ENCODE assay signal across 8 mouse cellular contexts in the genomic region with DNA sequence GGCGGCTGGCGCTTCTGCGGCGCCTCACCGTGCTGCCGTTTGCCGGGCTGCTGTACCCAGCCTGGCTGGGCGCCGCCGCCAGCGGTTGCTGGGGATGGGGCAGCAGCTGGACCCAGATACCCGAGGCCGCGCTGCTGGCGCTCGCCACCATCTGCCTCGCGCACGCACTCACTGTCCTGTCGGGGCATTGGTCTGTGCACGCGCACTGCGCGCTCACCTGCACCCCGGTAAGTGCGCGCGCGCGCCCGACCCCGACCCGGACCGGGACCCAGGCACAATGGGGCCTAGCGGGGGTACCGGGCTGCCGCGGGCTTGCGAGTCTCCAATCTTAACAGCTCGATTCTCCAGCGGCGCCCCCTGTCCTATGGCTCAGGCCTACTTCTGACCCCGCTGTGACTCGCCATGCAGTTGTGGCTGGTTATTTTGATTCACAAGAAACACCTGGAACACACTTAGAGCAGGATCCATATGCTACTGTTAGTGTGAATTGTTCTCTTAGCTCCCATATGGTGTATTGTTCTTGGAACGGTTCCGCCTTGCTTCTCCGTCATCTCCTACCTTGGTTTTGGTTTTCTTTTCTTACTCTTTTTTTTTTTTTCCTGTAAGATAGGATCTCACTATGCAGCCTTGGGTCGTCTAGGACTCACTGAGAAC. TPM values are rescaled to one million over a fixed set of nuclear protein-coding genes. Genes with fewer than 3 reads are reported as not detected.
DNase-seq lines count a peak whose midpoint lies in the region; ATAC-seq and TF ChIP-seq lines count a peak whose summit lies in the region.

No protein-coding gene starts in this region.

- no peaks in the 10 kb centered on the region for H3K27me3 ChIP-seq in heart, embryonic 13.5 days (replicated peaks)
- no peaks in the 10 kb centered on the region for H3K27me3 ChIP-seq in MEL (ENCODE audit: control insufficient read depth in 1 of 2, insufficient read depth in 2 of 2, low read length in 2 of 2)
- H3K27me3 ChIP-seq in hindbrain, embryonic 14.5 days (ENCODE audit: control insufficient read depth, insufficient read depth, low read length) = no peaks in the 10 kb centered on the region
- H3K27me3 ChIP-seq in liver, embryonic 13.5 days = no peaks in the 10 kb centered on the region
- no peaks in the 10 kb centered on the region for H3K27me3 ChIP-seq in neural tube, embryonic 11.5 days (ENCODE audit: control insufficient read depth, insufficient read depth, low read length)

- peaks cover 35% of the 10 kb centered on the region for H3K36me3 ChIP-seq in heart, embryonic 13.5 days
- peaks cover 0 to 14% of the 10 kb centered on the region in 2 experiments for H3K36me3 ChIP-seq in MEL (ENCODE audit: control insufficient read depth in 1 of 2, insufficient read depth in 2 of 2, low read length in 2 of 2)
- peaks cover 33% of the 10 kb centered on the region for H3K36me3 ChIP-seq in hindbrain, embryonic 14.5 days (replicated peaks; ENCODE audit: control insufficient read depth, insufficient read depth)
- H3K36me3 ChIP-seq in liver, embryonic 13.5 days = peaks cover 33% of the 10 kb centered on the region
- H3K36me3 ChIP-seq in neural tube, embryonic 11.5 days (ENCODE audit: control insufficient read depth, insufficient read depth, low read length) = peaks cover 12% of the 10 kb centered on the region

- TF ChIP-seq RAD21 in MEL (IDR thresholded peaks at IDR 0.05; ENCODE audit: low read depth, low read length) = no peak

- H3K4me1 ChIP-seq in heart, embryonic 13.5 days = peaks cover 25% of the 10 kb centered on the region
- H3K4me1 ChIP-seq in MEL (ENCODE audit: control insufficient read depth in 1 of 2, insufficient read depth in 2 of 2, low read length in 2 of 2) = peaks cover 4 to 15% of the 10 kb centered on the region in 2 experiments
- peaks cover 16% of the 10 kb centered on the region for H3K4me1 ChIP-seq in hindbrain, embryonic 14.5 days (replicated peaks; ENCODE audit: control insufficient read depth, insufficient read depth, low read length)
- H3K4me1 ChIP-seq in liver, embryonic 13.5 days (replicated peaks) = peaks cover 34% of the 10 kb centered on the region
- peaks cover 13% of the 10 kb centered on the region; the same call in 1 of the 2 replicates for H3K4me1 ChIP-seq in neural tube, embryonic 11.5 days (ENCODE audit: control insufficient read depth, insufficient read depth, low read length)

- no peak for DNase-seq in heart, postnatal 36 days
- DNase-seq in MEL (ENCODE audit: low read depth, low spot score) = peak; percentile 64
- peak; percentile 63 for DNase-seq in embryo, embryonic 9.5 days (ENCODE audit: extremely low spot score)
- DNase-seq in hindbrain, embryonic 14.5 days (ENCODE audit: low spot score) = no peak
- DNase-seq in liver, embryonic 13.5 days = peak; percentile 36
- peak; percentile 56 for DNase-seq in neural tube, embryonic 11.5 days (ENCODE audit: low spot score)
- DNase-seq in natural killer cell, adult 2 months (ENCODE audit: low spot score in 2 of 2) = no peak

- intact Hi-C loops in heart, postnatal 36 days (cut with DNase I) = loop anchor here (1.0 kb wide), 1 partner anchor 17 kb away; the partner anchor contains the start of gene Gm20422

- H3K4me3 ChIP-seq in heart, embryonic 13.5 days = peak overlapping the region; percentile 100
- peak overlapping the region; percentile 67 to 73 for H3K4me3 ChIP-seq in MEL (ENCODE audit: control insufficient read depth in 1 of 2, insufficient read depth in 1 of 2, low read depth in 2 of 2, low read length in 2 of 2)
- peak overlapping the region; percentile 97 for H3K4me3 ChIP-seq in hindbrain, embryonic 14.5 days (replicated peaks; ENCODE audit: low read length)
- peak overlapping the region; percentile 100 for H3K4me3 ChIP-seq in liver, embryonic 13.5 days (replicated peaks)
- H3K4me3 ChIP-seq in neural tube, embryonic 11.5 days (ENCODE audit: low read depth, low read length) = peak overlapping the region; percentile 82

- no peaks in the 10 kb centered on the region for H3K9me3 ChIP-seq in heart, embryonic 13.5 days
- no peaks in the 10 kb centered on the region for H3K9me3 ChIP-seq in MEL (replicated peaks; ENCODE audit: insufficient read depth, low read length)
- no peaks in the 10 kb centered on the region for H3K9me3 ChIP-seq in hindbrain, embryonic 14.5 days (ENCODE audit: control insufficient read depth, low read length)
- no peaks in the 10 kb centered on the region for H3K9me3 ChIP-seq in liver, embryonic 13.5 days (replicated peaks)
- H3K9me3 ChIP-seq in neural tube, embryonic 11.5 days (ENCODE audit: control insufficient read depth, low read length) = no peaks in the 10 kb centered on the region

- H3K27ac ChIP-seq in heart, embryonic 13.5 days (replicated peaks) = peak overlapping the region; percentile 91
- peak overlapping the region; percentile 90 for H3K27ac ChIP-seq in MEL (ENCODE audit: control insufficient read depth, low read depth, low read length)
- peak overlapping the region; percentile 86 for H3K27ac ChIP-seq in hindbrain, embryonic 14.5 days
- H3K27ac ChIP-seq in liver, embryonic 13.5 days = peak overlapping the region; percentile 98
- no peak overlapping the region; the same call in 1 of the 2 replicates for H3K27ac ChIP-seq in neural tube, embryonic 11.5 days (ENCODE audit: low read depth, low read length)

- H3K79me2 ChIP-seq in MEL (ENCODE audit: control insufficient read depth, insufficient read depth, low read length, poor library complexity) = peaks cover 31% of the 10 kb centered on the region

- peak overlapping the region; percentile 88 for H3K4me2 ChIP-seq in heart, embryonic 13.5 days
- H3K4me2 ChIP-seq in hindbrain, embryonic 14.5 days (replicated peaks) = peak overlapping the region; percentile 61
- H3K4me2 ChIP-seq in liver, embryonic 13.5 days = peak overlapping the region; percentile 89
- peak overlapping the region; percentile 74 for H3K4me2 ChIP-seq in neural tube, embryonic 11.5 days (ENCODE audit: low read depth)

- no peak for TF ChIP-seq POLR2A in MEL (IDR thresholded peaks at IDR 0.05; ENCODE audit: control insufficient read depth in 1 of 2, insufficient read depth in 1 of 2, low read depth in 1 of 2, low read length in 2 of 2, poor library complexity in 1 of 2)

- TF ChIP-seq CTCF in MEL (IDR thresholded peaks at IDR 0.05 in 2 of 3, conservative IDR thresholded peaks at IDR 0.05 in 1 of 3; ENCODE audit: control insufficient read depth in 1 of 3, insufficient read depth in 1 of 3, low read depth in 2 of 3, low read length in 3 of 3, poor library complexity in 1 of 3, severe bottlenecking in 1 of 3) = 0 out of 6 replicates have a peak, but pooled peaks of 1 of the 3 experiments have one; percentile 2

- no peak for TF ChIP-seq EP300 in MEL (IDR thresholded peaks at IDR 0.05; ENCODE audit: low read depth in 1 of 2, low read length in 2 of 2)

- WGBS in heart, embryonic 13.5 days = under 1% methylated on average over 48 of the region's 48 CpGs
- WGBS in hindbrain, embryonic 14.5 days = under 1% methylated on average over 48 of the region's 48 CpGs
- under 1% methylated on average over 48 of the region's 48 CpGs for WGBS in liver, embryonic 13.5 days (ENCODE audit: insufficient replicate concordance)
- WGBS in neural tube, embryonic 11.5 days = under 1% methylated on average over 46 of the region's 48 CpGs

- ATAC-seq in heart, embryonic 13.5 days (ENCODE audit: extremely low read depth, insufficient number of reproducible peaks, low FRiP score, low TSS enrichment) = peak; percentile 47
- ATAC-seq in hindbrain, embryonic 14.5 days (ENCODE audit: low FRiP score) = peak; percentile 78; the same call in 1 of the 2 replicates
- ATAC-seq in liver, embryonic 13.5 days (ENCODE audit: low read depth) = peak; percentile 57
- peak; percentile 76 for ATAC-seq in neural tube, embryonic 11.5 days (ENCODE audit: insufficient read depth, low FRiP score, low TSS enrichment)

- peak overlapping the region; percentile 98 for H3K9ac ChIP-seq in heart, embryonic 13.5 days
- H3K9ac ChIP-seq in MEL (ENCODE audit: control insufficient read depth, low read depth, low read length, poor library complexity, severe bottlenecking) = peak overlapping the region; percentile 93
- H3K9ac ChIP-seq in hindbrain, embryonic 14.5 days = peak overlapping the region; percentile 98
- peak overlapping the region; percentile 96 for H3K9ac ChIP-seq in liver, embryonic 13.5 days
- H3K9ac ChIP-seq in neural tube, embryonic 11.5 days (ENCODE audit: low read length) = peak overlapping the region; percentile 95

RNA-seq across cellular contexts. Expression of gene Zfp866, which starts 0.6 kb away (rescaled TPM):
- 15.1 and 16.6 TPM in 2 replicates for polyA plus RNA-seq in heart, embryonic 13.5 days (2015; fragmentation: Nextera tagmentation; extraction: Ambion mirVana)
- total RNA-seq in heart, postnatal 36 days (2021) = 10 to 100 TPM; 14.4 to 16.2 TPM
- 10.5 and 12.3 TPM in 2 replicates for total RNA-seq in MEL (2012; rRNA removed)
- 10 to 100 TPM in 1 of 2 experiments, not detected in 1; 11.7 TPM for polyA plus RNA-seq in MEL (2012; ENCODE audit: insufficient read depth in 1 of 2, insufficient read length in 2 of 2, low read depth in 1 of 2, low replicate concordance in 2 of 2, missing spikeins in 1 of 2)
- polyA plus RNA-seq in hindbrain, embryonic 14.5 days (2014; fragmentation: Nextera tagmentation; extraction: Ambion mirVana) = 40.3 and 40.5 TPM in 2 replicates
- 7.2 and 8.3 TPM in 2 replicates for polyA plus RNA-seq in liver, embryonic 13.5 days (2015; fragmentation: Nextera tagmentation; extraction: Ambion mirVana)
- 39.5 and 42.0 TPM in 2 replicates for polyA plus RNA-seq in neural tube, embryonic 11.5 days (2014; fragmentation: Nextera tagmentation; extraction: Ambion mirVana)

RNA-seq across cellular contexts. Expression of gene Atp13a1, which starts 0.6 kb away (rescaled TPM):
- 25.3 and 27.4 TPM in 2 replicates for polyA plus RNA-seq in heart, embryonic 13.5 days (2015; fragmentation: Nextera tagmentation; extraction: Ambion mirVana)
- 10 to 100 TPM; 14.1 to 14.4 TPM for total RNA-seq in heart, postnatal 36 days (2021)
- total RNA-seq in MEL (2012; rRNA removed) = 50.9 and 52.4 TPM in 2 replicates
- polyA plus RNA-seq in MEL (2012; ENCODE audit: insufficient read depth in 1 of 2, insufficient read length in 2 of 2, low read depth in 1 of 2, low replicate concordance in 2 of 2, missing spikeins in 1 of 2) = 10 to 100 TPM in 1 of 2 experiments, not detected in 1; 83.7 TPM
- 47.8 and 48.3 TPM in 2 replicates for polyA plus RNA-seq in hindbrain, embryonic 14.5 days (2014; fragmentation: Nextera tagmentation; extraction: Ambion mirVana)
- polyA plus RNA-seq in liver, embryonic 13.5 days (2015; fragmentation: Nextera tagmentation; extraction: Ambion mirVana) = 20.1 and 22.0 TPM in 2 replicates
- 47.7 and 50.1 TPM in 2 replicates for polyA plus RNA-seq in neural tube, embryonic 11.5 days (2014; fragmentation: Nextera tagmentation; extraction: Ambion mirVana)

RNA-seq across cellular contexts. Expression of gene Gm20422, which starts 16.9 kb away (rescaled TPM):
- polyA plus RNA-seq in heart, embryonic 13.5 days (2015; fragmentation: Nextera tagmentation; extraction: Ambion mirVana) = 0.32 and 1.2 TPM in 2 replicates
- total RNA-seq in heart, postnatal 36 days (2021) = 1 to 10 TPM in 1 of 2 experiments, not detected in 1; 1.3 TPM
- 0.46 TPM in 1 of 2 replicates, not detected in the other for total RNA-seq in MEL (2012; rRNA removed)
- polyA plus RNA-seq in MEL (2012; ENCODE audit: insufficient read depth in 1 of 2, insufficient read length in 2 of 2, low read depth in 1 of 2, low replicate concordance in 2 of 2, missing spikeins in 1 of 2) = not detected
- polyA plus RNA-seq in hindbrain, embryonic 14.5 days (2014; fragmentation: Nextera tagmentation; extraction: Ambion mirVana) = 1.0 and 1.7 TPM in 2 replicates
- polyA plus RNA-seq in liver, embryonic 13.5 days (2015; fragmentation: Nextera tagmentation; extraction: Ambion mirVana) = 0.28 and 0.63 TPM in 2 replicates
- polyA plus RNA-seq in neural tube, embryonic 11.5 days (2014; fragmentation: Nextera tagmentation; extraction: Ambion mirVana) = 0.36 TPM in 1 of 2 replicates, not detected in the other

RNA-seq across cellular contexts. Expression of gene Gmip, which starts 16.9 kb away (rescaled TPM):
- 6.9 and 7.6 TPM in 2 replicates for polyA plus RNA-seq in heart, embryonic 13.5 days (2015; fragmentation: Nextera tagmentation; extraction: Ambion mirVana)
- 1 to 10 TPM; 5.4 to 5.6 TPM for total RNA-seq in heart, postnatal 36 days (2021)
- 21.8 and 26.0 TPM in 2 replicates for total RNA-seq in MEL (2012; rRNA removed)
- 10 to 100 TPM in 1 of 2 experiments, not detected in 1; 52.4 TPM for polyA plus RNA-seq in MEL (2012; ENCODE audit: insufficient read depth in 1 of 2, insufficient read length in 2 of 2, low read depth in 1 of 2, low replicate concordance in 2 of 2, missing spikeins in 1 of 2)
- polyA plus RNA-seq in hindbrain, embryonic 14.5 days (2014; fragmentation: Nextera tagmentation; extraction: Ambion mirVana) = 22.1 and 27.7 TPM in 2 replicates
- polyA plus RNA-seq in liver, embryonic 13.5 days (2015; fragmentation: Nextera tagmentation; extraction: Ambion mirVana) = 4.7 and 5.0 TPM in 2 replicates
- 10.9 and 14.2 TPM in 2 replicates for polyA plus RNA-seq in neural tube, embryonic 11.5 days (2014; fragmentation: Nextera tagmentation; extraction: Ambion mirVana)

RNA-seq across cellular contexts. Expression of gene Lpar2, which starts 30.7 kb away (rescaled TPM):
- polyA plus RNA-seq in heart, embryonic 13.5 days (2015; fragmentation: Nextera tagmentation; extraction: Ambion mirVana) = 0.32 and 0.34 TPM in 2 replicates
- total RNA-seq in heart, postnatal 36 days (2021) = under 1 TPM; 0.16 to 0.42 TPM
- total RNA-seq in MEL (2012; rRNA removed) = 0.77 and 0.85 TPM in 2 replicates
- polyA plus RNA-seq in MEL (2012; ENCODE audit: insufficient read depth in 1 of 2, insufficient read length in 2 of 2, low read depth in 1 of 2, low replicate concordance in 2 of 2, missing spikeins in 1 of 2) = 1 to 10 TPM in 1 of 2 experiments, not detected in 1; 2.8 TPM
- polyA plus RNA-seq in hindbrain, embryonic 14.5 days (2014; fragmentation: Nextera tagmentation; extraction: Ambion mirVana) = 0.99 and 1.6 TPM in 2 replicates
- 0.07 and 0.09 TPM in 2 replicates for polyA plus RNA-seq in liver, embryonic 13.5 days (2015; fragmentation: Nextera tagmentation; extraction: Ambion mirVana)
- polyA plus RNA-seq in neural tube, embryonic 11.5 days (2014; fragmentation: Nextera tagmentation; extraction: Ambion mirVana) = 0.73 and 1.2 TPM in 2 replicates

Comparison
In these comparisons a context has a peak if more than half of its experiments do, and no peak if none do; other contexts are left out.
1. DNase-seq: peak in MEL (single experiment), embryo, embryonic 9.5 days (single experiment), liver, embryonic 13.5 days (single experiment) and neural tube, embryonic 11.5 days (single experiment); none in heart, postnatal 36 days (0 of 2), hindbrain, embryonic 14.5 days (single experiment) and natural killer cell, adult 2 months (0 of 2).
2. Peak in every context shown above with its lines, with median percentiles within 50 percentile points of each other: ATAC-seq, H3K4me2 ChIP-seq, H3K4me3 ChIP-seq and H3K9ac ChIP-seq.